Mouse (Mus musculus): ENCODE results near the gene Pnn. TPM values are rescaled to one million over a fixed set of nuclear protein-coding genes. Genes with fewer than 3 reads are reported as not detected.

Gene Pnn
- polyA plus RNA-seq, 1 experiment from 2014 or later = 68.5 TPM

Other genes starting within 250 kb of the Pnn start
- gene Sec23a, start 54.9 kb upstream of the Pnn start, polyA plus RNA-seq (2014; fragmentation: Nextera tagmentation; extraction: Ambion mirVana) = 77.8 and 103 TPM in 2 replicates
- gene Gemin2, start 53.5 kb upstream of the Pnn start, polyA plus RNA-seq (2014; fragmentation: Nextera tagmentation; extraction: Ambion mirVana) = 23.2 and 25.4 TPM in 2 replicates
- gene Trappc6b, start 5.4 kb upstream of the Pnn start, polyA plus RNA-seq (2014; fragmentation: Nextera tagmentation; extraction: Ambion mirVana) = 62.5 and 64.2 TPM in 2 replicates
- gene Mia2, start 28.9 kb downstream of the Pnn start, polyA plus RNA-seq (2014; fragmentation: Nextera tagmentation; extraction: Ambion mirVana) = 41.3 and 43.1 TPM in 2 replicates
- gene Fbxo33, start 152.8 kb downstream of the Pnn start, polyA plus RNA-seq (2014; fragmentation: Nextera tagmentation; extraction: Ambion mirVana) = 5.8 and 6.5 TPM in 2 replicates

Data from heart, embryonic 11.5 days (tissue).